ENCODE assay signal across 8 mouse cellular contexts in genomic region chr4:107737907-107738306, GRCm38 (mm10). TPM values are rescaled to one million over a fixed set of nuclear protein-coding genes. Genes with fewer than 3 reads are reported as not detected.
DNase-seq lines count a peak whose midpoint lies in the region; ATAC-seq and TF ChIP-seq lines count a peak whose summit lies in the region.

No protein-coding gene starts in this region.

- intact Hi-C loops in left cerebral cortex, adult 2 months (cut with DNase I) = loop anchor here (1.0 kb wide), 2 partner anchors 63 to 107 kb away; no protein-coding TSS in a partner anchor

- peak; percentile 99 for TF ChIP-seq CTCF in left cerebral cortex, adult 2 months (IDR thresholded peaks at IDR 0.05)

- H3K27ac ChIP-seq in left cerebral cortex, adult 2 months = 0 out of 2 replicates have a peak overlapping the region, but pooled peaks have one; percentile 24

- H3K4me3 ChIP-seq in left cerebral cortex, adult 2 months = no peak overlapping the region

- ATAC-seq in common myeloid progenitor, adult 5-6 weeks (replicated peaks; ENCODE audit: low read depth, poor library complexity, severe bottlenecking) = peak; percentile 95

- peak; percentile 82 for DNase-seq in ZHBTc4 (ENCODE audit: low read depth, low spot score)
- peak; percentile 54 to 61 for DNase-seq in gastrocnemius, adult 8-10 months (ENCODE audit: low spot score in 2 of 2)
- DNase-seq in induced T-regulatory cell, adult 2 months (ENCODE audit: low read depth) = peak; percentile 79
- peak; percentile 82 to 93 for DNase-seq in left cerebral cortex, adult 2 months (ENCODE audit: extremely low spot score in 1 of 2, low spot score in 2 of 2)
- peak; percentile 79 to 89 for DNase-seq in lung, postnatal 4 days
- DNase-seq in right cerebral cortex, adult 18-20 months = peak; percentile 83
- DNase-seq in urinary bladder, adult 2 months (ENCODE audit: low spot score) = peak; percentile 78

RNA-seq across cellular contexts. Expression of gene Dmrtb1, which starts 53.9 kb away (rescaled TPM):
- total RNA-seq in common myeloid progenitor, adult 5-6 weeks (2017) = not detected in 2 replicates
- not detected for total RNA-seq in gastrocnemius, adult 8-10 months (2022)
- under 1 TPM; 0.27 to 0.44 TPM for total RNA-seq in left cerebral cortex, adult 2 months (2021)
- not detected in 2 replicates for polyA plus RNA-seq in urinary bladder, adult 2 months (2012; rRNA removed)
